Mouse (Mus musculus): ENCODE results near the gene Secisbp2.

- TF ChIP-seq CTCF (IDR thresholded peaks at IDR 0.05): no peak
- no peak for TF ChIP-seq POLR2A (IDR thresholded peaks at IDR 0.05; ENCODE audit: insufficient read depth, low read depth, low read length)
These were observed 45.0 kb downstream of the Secisbp2 start for GRCm38 (mm10) chr13:51696481-51696880.

Measured in heart, adult 2 months (tissue).